Mouse (Mus musculus) small intestine, adult 2 months (tissue): ENCODE measurements around the gene Wap.

Source experiments
- CTCF ChIP-seq: fragments of 200-500 bp; IDR thresholded peaks from 2 replicates; pipeline ENCODE4 v1.5.1; 2012; ENCODE audit warnings: low read depth, mild to moderate bottlenecking, control low read depth, inconsistent platforms, low read length, moderate library complexity, mixed read lengths; ENCODE audit not compliant: insufficient replicate concordance, insufficient read length; ENCODE audit errors: extremely low read depth
- POLR2A ChIP-seq: fragments of 200-500 bp; IDR thresholded peaks from 2 replicates; pipeline ENCODE4 v1.6.1; 2012; ENCODE audit warnings: low read depth, mild to moderate bottlenecking, control low read depth, inconsistent platforms, low read length, moderate library complexity

DNA sequence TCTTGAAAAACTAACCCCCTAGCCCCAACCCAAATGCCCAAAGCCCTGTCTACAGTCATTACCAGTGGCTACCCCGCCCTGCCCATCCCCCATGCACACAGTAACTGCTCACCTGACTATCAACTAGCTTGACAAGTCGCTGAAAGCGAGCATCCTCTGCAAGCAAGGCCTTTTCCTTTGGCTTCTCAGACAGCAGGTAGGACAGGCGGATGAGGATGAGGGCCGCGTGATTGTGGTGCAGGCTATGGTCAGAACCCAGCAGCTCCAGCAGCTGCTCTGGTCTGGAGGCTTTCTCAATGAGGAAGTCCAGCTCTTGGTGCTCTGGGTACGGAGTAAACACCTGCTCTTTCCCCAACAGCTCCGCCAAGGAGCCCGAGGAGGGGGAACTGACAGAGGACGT lies 14.7 kb downstream of the Wap start:
- no peak for TF ChIP-seq CTCF
- TF ChIP-seq POLR2A, result no peak
